Mouse (Mus musculus): ENCODE results near the gene Skiv2l.
A peak's percentile ranks its signal among the peaks of the same experiment; 100 is the strongest.

The Skiv2l gene

DNA sequence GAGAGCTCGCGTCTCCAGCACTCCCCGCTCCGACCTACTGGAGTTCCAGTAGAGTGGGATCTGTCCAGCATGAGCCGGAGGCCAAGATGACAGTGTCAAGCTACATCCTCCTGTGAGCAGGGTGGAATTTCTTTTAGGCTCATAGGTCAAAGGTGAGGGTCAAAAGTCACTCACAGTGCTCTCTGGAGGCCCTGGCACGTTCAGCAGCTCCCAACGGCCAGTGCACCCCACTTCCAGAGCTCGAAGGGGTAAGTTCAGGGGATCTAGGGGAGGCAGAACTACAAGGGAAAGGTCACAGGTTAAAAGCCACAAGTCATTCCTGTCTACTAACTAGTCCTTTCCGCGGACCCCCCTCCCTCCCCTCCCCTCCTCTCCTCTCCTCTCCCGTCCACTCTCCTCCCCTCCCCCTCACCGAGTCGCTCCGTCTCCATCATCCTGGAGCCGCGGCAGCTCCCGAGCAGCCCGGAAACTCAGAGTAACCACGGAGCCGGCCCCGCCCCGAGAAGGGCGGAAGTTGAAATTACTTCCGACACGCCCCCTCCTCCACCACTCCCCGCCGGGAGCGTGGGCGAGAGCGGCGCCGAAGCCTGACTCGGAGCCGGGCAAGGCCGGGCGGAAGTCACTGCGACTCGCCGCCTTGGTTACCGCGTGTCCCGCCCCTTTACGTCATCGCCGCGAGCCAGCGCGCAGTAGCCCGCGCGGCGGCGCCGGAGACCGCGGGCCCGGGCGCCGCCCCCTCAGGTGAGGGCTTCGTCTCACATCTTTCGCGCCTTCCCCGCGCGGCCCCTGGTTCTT, at the start of gene Skiv2l, which contains the start of gene Nelfe:
Gene Skiv2l (minus strand): TSS at position 489 of the 795 bp plus-strand sequence.
Gene Nelfe (plus strand): TSS at position 670 of the 795 bp plus-strand sequence.
- peak; percentile 98 for DNase-seq

DNA sequence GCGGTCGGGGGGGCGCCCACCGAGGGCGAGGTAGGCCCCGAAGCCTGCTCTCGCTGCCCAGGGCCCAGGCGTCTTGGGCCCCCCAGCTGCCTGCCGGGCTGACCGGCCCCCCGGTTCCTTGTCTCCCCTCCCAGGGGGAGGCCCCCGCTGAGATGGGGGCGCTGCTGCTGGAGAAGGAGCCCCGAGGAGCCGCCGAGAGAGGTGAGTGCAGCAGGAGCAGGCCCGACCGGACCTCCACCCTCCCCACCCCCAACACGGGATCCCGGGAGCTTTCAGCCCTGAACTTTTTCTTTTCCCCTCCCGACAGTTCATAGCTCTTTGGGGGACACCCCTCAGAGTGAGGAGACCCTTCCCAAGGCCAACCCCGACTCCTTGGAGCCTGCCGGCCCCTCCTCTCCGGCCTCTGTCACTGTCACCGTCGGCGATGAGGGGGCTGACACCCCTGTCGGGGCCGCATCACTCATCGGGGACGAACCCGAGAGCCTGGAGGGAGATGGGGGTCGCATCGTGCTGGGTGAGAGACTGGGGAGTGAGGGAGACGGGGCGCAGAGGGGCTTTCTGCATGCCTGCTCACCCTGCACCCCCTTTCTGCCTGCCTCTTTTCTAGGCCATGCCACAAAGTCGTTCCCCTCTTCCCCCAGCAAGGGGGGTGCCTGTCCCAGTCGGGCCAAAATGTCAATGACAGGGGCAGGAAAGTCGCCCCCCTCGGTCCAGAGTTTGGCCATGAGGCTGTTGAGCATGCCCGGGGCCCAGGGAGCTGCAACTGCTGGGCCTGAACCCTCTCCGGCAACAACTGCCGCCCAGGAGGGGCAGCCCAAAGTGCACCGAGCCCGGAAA, 49.3 kb upstream of the Skiv2l start:
- DNase-seq: peak; percentile 58 to 61

DNA sequence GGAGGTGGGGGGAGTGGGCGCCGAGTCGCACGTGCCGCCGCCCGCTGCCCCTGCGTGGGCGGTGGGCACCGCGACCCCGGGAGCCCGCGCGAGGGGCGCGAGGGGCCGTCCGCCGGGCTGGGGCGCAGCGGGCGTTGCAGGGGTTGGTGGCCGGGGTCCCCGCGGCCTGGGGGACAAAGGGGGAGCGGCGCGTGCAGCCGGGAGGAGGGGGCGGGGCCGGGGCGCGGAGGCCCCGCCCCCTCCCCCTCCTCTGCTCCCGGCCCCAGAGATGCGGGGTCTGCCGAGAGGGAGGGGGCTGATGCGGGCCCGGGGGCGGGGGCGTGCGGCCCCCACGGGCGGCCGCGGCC, 48.7 kb upstream of the Skiv2l start:
- DNase-seq: no peak

DNA sequence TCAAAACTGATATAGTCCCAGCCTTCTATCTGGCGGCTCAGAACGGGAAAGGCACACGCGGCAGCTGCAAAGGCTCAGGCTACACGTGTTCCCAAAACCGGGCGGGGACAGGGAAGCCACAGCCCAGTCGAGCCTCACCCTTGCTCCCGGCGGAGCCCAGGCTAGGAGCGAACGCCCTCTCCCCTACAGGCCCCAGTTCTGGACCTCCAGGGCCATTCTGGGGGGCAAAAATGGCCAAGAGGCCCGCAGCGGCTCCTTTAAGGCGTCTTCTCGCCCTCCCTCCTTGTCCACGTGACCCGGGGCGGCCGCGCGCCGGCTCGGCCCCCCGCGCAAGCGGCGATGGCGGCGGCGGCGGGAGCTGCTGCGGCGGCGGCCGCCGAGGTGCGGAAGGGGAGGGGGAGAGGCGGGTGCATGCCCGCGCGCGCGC, 48.2 kb upstream of the Skiv2l start, which contains the start of the genes C2 and Ehmt2:
Gene C2 (minus strand): TSS at position 106 of the 427 bp plus-strand sequence.
Gene Ehmt2 (plus strand): TSS at position 310 of the 427 bp plus-strand sequence.
- peak; percentile 87 to 90 for DNase-seq

DNA sequence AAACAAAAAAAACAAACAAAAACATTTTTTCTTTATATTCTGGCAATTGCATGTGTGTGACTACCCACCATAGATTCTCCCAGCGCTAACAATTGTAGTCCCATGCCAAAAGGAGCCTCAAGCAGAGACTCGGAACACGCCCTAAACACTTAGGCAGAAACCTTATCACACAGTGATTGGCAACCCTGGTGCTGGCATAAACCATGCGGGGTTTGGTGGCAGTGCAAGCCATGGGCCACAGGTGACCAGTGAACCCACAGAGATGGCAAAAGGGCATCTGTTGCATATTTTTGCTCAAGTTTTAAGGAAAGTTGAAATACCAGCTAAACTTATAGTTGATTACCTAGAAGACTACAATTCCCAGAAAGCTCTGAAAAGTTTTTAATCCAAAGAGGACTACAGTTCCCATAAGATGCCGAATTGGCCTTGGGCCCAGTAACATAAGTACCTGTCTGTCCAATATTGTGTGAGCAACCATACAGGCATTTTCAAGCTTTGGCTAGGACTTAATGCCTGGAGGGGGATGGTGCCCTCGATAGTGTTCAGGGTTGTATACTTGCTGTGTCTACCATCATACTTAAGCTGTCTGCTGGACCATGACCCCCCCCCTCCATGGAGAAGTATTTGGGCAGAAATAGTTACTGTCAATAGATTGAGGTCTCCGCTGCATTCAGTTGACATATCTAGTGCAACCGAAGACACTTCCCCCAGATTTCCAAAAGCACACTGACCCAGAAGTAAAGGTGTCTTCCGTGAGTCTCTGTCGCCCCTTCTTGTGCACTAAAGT, 47.6 kb upstream of the Skiv2l start:
- DNase-seq: peak; percentile 44 to 64

DNA sequence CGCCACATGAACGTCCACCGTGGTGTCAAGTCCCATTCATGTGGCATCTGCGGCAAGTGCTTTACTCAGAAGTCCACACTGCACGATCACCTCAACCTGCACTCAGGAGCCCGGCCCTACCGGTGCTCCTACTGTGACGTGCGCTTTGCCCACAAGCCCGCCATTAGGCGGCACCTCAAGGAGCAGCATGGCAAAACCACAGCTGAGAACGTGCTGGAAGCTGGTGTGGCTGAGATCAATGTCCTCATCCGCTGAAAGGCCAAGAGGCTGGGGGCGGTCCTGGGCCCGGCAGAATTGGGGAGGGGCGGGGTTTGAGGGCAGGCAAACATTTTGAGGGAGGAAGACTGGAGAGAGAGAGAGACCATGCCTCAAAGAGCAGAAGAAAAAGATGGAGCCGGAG, 46.4 kb upstream of the Skiv2l start:
- peak in 1 of 2 experiments; percentile 35 for DNase-seq

DNA sequence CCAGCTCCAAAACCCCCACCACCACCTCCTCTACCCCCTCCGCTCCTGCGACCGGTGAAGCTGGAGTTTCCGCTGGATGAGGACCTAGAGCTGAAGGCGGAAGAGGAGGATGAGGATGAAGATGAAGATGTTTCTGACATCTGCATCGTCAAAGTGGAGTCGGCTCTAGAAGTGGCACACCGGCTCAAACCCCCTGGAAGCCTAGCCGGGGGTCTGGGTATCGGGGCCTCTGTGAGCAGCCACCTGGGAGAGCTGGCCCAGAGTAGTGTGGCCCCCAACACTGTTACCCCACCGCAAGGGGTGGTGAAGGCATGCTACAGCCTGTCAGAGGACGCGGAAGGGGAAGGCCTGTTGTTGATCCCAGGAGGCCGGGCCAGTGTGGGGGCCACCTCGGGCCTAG, 45.7 kb upstream of the Skiv2l start:
- DNase-seq: peak in 1 of 2 experiments; percentile 29

DNA sequence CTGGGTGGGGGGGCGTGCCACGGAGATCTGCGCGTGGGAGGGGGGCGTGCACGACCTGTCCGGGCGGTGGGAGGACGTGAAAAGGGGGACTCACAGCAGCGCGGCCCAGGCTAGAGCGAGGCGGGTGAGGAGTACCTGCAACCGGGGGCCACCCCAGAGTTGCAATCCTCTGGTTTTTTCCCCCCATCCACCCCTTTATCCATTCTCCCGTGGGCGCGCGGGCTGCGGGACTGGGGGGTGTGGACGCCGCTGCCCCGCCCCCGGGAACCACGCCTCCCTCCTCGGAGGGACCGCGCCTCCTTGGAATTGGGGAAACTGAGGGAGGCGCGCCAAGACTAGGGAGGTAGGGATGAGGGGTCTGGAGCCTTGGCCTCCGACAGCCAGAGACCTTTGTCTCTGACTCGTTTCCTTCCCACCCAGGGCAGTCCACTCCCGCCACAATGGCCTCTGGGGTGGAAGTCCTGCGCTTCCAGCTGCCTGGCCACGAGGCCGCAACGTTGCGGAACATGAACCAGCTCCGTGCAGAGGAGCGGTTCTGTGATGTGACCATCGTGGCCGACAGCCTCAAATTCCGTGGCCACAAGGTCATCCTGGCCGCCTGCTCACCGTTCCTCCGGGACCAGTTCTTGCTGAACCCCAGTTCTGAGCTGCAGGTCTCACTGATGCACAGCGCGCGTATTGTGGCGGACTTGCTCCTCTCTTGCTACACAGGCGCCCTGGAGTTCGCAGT, 45.0 kb upstream of the Skiv2l start:
- DNase-seq: peak; percentile 53 to 64

DNA sequence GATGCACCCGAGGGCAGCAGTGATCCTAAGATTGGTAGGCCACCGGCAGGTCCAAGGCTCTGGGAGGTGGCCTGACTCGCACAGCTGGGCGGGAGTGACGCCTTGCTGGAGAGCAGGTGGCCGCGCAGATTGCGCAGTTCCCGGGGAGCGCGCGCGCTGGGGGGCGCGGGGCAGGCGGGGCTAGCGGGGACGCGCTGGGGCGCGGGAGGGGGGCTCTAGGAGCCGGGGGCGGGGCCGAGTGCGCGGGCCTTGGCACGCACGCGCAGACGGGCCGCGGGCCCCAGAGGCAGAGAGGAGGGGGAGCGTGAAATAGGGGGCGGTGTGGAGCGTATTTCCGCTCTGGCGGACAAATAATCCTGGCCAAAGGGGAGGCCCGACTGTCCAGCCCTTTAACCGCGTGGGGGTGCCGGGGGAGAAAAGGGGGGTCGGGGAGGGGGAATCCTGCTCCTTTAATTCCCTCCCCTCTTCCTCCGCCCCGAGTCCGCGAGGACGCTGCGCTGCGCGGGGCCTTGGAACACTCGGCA, 44.1 kb upstream of the Skiv2l start:
- DNase-seq: peak; percentile 95 to 97

DNA sequence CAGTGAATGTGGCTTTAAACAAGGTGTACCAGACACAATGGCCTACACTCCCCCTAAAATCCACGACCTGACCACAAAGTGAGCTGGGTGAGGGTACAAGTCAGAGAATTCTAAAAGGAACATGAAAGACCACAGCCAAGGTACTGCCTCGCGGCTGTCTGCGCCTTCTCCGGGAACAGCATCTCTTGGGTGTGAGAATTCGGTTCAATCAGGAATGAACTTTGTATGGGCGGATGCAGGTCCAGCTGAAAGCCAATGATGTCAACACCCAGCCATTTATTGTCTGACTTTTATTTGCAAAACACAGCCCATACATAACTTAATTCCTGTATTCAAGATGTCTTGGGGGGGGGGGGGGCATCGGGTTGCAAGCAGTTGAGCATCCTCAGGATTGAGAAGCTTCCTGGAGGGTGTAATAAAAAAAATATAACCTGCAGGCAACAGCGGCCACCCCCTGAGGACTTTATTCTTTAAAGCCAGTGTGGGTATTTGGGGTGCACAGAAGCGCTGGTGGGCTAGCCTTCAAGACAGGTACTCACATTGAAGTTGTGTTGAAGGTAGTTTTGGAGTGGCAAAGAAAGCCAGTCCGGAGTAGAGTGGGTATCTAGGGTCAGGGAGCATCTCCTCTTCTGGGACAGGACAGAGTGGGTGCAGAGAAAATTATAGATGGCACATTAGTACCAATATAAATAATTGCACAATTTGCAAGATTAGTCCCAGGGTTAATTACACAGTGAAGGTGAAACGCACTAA, 43.2 kb upstream of the Skiv2l start:
- DNase-seq: no peak

DNA sequence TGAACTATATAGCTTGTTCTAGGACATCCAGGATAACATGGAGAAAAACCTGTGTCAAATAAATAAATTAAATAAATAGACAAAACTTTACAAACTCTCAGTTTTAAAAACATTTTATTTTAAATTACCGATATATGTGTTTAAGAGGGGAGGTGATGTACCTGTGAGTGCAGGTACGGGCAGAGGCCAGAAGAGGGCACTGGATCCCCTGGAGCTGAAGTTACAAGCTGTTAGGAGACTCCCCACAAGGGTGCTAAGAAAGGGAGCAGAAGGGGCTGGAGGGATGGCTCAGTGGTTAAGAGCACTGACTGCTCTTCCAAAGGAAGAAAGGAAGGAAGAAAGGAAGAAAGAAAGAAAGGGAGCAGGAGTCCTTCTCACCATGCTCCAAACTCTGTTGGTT, 41.4 kb upstream of the Skiv2l start:
- no peak for DNase-seq

DNA sequence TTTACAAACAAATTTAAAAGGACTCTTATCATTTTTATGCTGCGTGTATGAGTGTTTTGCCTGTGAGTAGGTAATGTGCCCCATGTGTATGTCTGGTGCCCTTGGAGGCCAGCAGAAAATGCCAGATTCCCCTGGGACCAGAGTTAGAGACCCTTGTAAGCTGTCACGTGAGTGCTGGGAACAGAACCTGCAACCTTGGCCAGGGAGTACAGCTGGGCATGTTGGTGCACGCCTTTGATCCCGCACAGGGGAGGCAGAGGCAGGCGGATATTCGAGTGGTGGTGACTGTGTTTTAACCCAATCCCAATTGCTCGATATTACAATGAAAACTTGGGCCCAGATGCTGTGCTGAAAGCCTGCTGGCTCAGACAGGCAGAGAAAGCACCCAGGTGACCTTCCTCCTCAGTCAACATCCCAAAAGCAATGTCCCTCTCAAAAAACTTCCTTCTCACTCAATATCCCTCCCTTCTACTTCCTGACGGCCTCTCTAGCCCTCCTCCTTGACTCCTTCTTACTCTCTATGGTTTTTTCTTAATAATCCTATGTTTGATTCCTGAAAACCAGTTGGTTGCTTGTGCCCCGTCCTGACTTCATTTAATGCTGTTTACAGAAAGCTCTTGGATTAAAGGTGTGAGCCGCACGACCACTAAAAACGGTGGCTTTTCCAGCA, 40.2 kb upstream of the Skiv2l start:
- no peak for DNase-seq

DNA sequence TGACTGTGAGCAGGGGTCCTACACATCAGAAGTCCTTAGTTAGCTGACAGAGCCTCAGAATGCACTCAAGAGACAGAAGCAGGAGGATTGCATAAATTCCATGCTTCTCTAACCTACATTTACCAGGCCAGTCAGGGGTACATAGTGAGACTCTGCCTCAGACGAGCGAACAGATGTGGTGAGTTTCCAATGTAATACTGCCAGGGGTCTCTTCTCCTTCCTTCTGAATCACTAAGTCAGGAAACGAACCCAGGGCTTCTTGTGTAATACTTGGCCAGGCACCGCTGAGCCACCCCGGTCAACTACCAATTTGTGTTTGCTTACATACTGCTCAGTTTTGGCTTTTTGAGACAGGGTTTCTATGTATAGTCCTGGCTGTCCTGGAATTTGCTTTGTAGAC, 37.9 kb upstream of the Skiv2l start:
- DNase-seq: no peak

DNA sequence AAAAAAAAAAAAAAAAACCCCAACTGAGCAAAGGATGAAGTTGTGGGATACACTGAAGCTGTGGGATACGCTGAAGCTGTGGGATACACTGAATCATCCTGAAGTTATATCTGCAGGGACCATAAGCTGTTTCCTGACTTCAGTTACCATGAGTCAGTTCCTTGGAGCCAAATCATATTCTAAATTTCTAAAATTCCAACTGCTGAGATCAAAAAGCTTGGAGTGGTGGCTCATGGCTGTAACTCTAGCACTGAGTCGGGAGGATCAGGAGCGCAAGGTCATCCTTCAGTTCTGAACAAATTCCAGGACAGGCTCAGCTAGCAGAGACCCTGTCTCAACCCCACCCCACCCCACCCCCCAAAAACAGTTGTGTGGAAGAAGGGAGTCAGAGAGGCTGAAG, 35.6 kb upstream of the Skiv2l start:
- DNase-seq: no peak

DNA sequence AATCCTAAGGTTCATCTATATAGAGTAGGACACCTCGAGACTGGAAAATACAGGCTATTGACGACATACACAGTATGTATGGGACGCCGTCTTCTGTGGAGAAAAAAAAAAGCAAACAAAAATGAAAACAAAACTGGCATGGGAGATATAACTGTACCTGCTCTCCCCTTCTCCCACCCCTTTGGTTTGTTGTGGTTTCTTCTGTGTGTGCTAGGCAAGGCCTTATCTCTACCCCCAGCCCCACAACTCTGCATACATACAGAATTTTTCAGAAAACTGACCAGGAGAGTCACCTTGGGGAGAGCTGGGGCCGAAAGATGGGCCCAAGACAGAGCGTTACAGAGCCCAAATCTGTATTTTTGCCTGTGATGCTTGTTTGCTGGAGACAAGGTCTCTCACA, 34.7 kb upstream of the Skiv2l start:
- no peak for DNase-seq

DNA sequence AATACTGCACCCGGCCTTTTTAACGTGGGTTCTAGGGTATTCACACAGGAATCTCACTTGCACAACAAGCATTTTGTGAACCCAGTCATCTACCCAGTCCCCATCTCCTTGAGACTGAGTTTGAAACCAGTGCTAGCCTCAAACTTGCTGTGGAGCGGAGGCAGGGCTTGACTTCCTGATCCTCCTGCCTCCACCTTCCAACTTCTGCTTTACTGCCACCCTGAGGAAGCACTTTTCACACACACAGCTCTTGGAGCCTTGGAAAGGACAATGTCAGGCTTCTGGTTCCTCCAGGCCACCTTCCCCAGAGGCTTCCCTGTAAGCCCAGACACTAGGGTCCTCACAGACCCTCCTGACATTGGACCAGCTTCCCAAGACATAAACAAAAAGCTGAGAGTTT, 33.3 kb upstream of the Skiv2l start:
- no peak for DNase-seq

DNA sequence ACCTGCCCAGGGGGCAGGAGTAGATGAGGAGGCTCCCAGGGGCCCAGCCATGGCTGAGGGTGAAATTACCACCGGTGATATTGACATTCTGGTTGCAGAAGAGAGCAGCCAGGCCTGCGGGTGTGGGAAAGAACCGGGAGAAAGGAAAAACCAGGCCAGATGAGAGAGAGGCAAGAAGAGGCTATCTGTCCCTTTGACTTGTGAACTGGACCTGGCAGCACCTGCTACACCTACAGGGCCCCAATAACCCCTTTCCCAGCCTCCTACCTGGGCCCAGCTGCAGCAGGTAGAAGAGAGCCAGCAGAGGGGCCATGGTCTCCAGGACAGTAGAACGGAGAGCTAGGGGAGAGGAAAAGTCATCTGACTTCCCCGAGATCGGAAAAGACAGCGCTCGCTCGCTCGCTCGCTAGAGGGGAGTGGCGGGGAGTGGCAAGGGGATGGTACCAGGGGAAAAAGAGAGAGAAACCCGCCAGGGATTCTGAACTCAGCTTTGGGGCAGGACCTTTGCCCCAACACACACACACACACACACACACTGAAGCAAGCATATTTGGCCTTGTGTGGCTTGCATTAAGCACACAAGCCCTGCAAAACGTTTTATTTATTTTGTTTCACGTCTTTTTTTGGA, 31.8 kb upstream of the Skiv2l start, which contains the start of gene Gm20547:
Gene Gm20547 (minus strand): TSS at position 360 of the 628 bp plus-strand sequence.
- no peak for DNase-seq

DNA sequence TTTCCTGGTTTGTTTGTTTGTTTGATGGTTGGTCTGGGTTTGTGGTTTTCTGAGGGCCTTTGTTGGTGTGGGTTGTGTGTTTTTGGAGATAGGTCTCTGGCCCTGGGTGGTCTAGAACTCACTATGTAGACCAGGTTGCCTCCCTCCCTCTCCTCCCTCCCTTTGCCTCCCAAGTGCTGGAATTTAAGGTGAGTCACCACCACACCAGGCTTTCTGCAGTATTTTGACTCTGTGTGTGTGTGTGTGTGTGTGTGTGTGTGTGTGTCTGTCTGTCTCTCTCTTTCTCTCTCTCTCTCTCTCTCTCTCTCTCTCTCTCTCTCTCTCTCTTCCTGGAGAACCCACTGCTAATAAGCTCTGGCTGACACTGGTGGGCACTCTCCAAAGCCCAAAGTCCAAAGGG, 31.2 kb upstream of the Skiv2l start:
- no peak for DNase-seq

DNA sequence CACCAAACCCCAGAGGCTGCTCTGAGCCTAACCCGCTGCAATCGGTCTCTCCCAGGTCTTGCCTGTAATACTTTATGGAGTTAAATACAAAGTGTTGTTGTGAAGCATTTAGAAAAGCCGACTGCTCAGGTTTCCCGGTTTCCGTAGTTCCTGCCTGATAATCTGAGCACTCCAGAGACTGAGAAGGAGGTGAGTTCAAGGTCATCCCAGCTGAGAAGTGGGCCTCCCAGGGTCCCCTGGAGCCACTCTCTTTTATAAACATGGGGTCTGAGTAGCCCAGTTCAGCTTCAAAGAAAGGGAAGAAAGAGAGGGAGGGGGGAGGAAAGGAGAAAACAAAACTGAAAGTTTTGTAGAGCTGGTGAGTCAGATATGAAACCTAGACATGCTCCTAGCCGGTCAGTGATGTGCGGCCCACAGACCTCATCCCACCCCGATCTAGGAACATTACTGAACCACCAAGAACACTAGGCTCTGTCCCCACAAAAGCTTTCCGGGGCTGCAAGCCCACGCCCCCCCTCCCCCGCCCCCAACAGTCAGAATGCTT, 29.4 kb upstream of the Skiv2l start, which contains the start of gene Zbtb12:
Gene Zbtb12 (plus strand): TSS at position 148 of the 544 bp plus-strand sequence.
- no peak for DNase-seq

DNA sequence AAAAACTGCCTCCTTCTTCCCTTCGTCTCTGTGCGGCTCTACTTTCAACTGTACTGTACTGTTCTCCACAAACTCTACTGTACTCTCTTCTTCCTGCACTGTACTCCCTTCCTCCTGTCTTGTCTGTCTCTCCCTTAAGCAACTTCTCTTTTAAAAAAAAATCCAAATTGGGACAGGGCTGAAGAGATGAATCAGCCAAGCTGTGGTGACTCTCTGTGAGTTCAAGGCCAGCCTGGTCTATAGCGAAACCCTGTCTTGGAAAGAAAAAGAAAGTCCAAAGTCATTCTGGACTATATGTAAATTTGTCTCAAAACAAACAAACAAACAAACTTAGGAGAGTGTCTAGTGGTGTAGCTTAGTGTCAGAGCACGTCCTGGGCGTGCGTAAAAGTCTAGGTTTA, 24.3 kb upstream of the Skiv2l start:
- DNase-seq: no peak
